Mouse (Mus musculus) stomach, postnatal 0 days (tissue): Measurements from ENCODE around the gene Tbc1d8b. TPM values are rescaled to one million over a fixed set of nuclear protein-coding genes. Genes with fewer than 3 reads are reported as not detected.

Experiments used
- ATAC-seq: fragments of 200-750 bp; cut with Nextera tagmentation; 2 replicates; pipeline ENCODE4 v1.8.0; 2017; ENCODE audit not compliant: low FRiP score, low TSS enrichment
- DNase-seq: peaks from one replicate; pipeline ENCODE4 v3.0.0-alpha.2; 2016; ENCODE audit warnings: low spot score
- H3K27ac ChIP-seq: fragments of 300-500 bp; sonication (generic); replicated peaks from 2 replicates; pipeline ENCODE4 v1.5.1; 2014; ENCODE audit warnings: mild to moderate bottlenecking, control low read depth
- H3K27me3 ChIP-seq: fragments of 300-500 bp; sonication (generic); 2 replicates; pipeline ENCODE4 v1.6.1; 2014; ENCODE audit warnings: low read length; ENCODE audit not compliant: control insufficient read depth, insufficient read depth
- H3K36me3 ChIP-seq: fragments of 300-500 bp; sonication (generic); 2 replicates; pipeline ENCODE4 v1.6.1; 2014; ENCODE audit warnings: low read length, mixed read lengths; ENCODE audit not compliant: control insufficient read depth, insufficient read depth
- H3K4me1 ChIP-seq: fragments of 300-500 bp; sonication (generic); replicated peaks from 2 replicates; pipeline ENCODE4 v1.6.1; 2014; ENCODE audit warnings: antibody characterized with exemption; ENCODE audit not compliant: control insufficient read depth, insufficient read depth
- H3K4me2 ChIP-seq: fragments of 300-500 bp; sonication (generic); replicated peaks from 2 replicates; pipeline ENCODE4 v1.6.1; 2014; ENCODE audit warnings: low read depth, mild to moderate bottlenecking, control low read depth, moderate library complexity
- H3K4me3 ChIP-seq: fragments of 300-500 bp; sonication (generic); 2 replicates; pipeline ENCODE4 v1.5.1; 2014; ENCODE audit warnings: low read depth, low read length, control low read depth
- H3K9ac ChIP-seq: fragments of 300-500 bp; sonication (generic); 2 replicates; pipeline ENCODE4 v1.6.1; 2014; ENCODE audit warnings: mild to moderate bottlenecking, low read length, control low read depth, mixed read lengths
- H3K9me3 ChIP-seq: fragments of 300-500 bp; sonication (generic); 2 replicates; pipeline ENCODE4 v1.6.1; 2016; ENCODE audit warnings: low read length; ENCODE audit not compliant: control insufficient read depth
- CTCF ChIP-seq: IDR thresholded peaks from 2 replicates; pipeline ENCODE4 v1.5.1; 2016; ENCODE audit warnings: antibody characterized with exemption, low read depth, mild to moderate bottlenecking, moderate library complexity
- EP300 ChIP-seq: optimal IDR thresholded peaks from 2 replicates; pipeline ENCODE3; 2016; ENCODE audit warnings: antibody characterized with exemption
- WGBS: fragments of 180-500 bp; shearing (Covaris S2); extraction: QIAGEN DNeasy Blood & Tissue Kit; methylation state at CpG from one replicate; pipeline ENCODE4 v1.1.7; 2014; 5-methylcytosine and 5-hydroxymethylcytosine counted together
- polyA plus RNA-seq: library from polyadenylated mRNA; unstranded; fragments of >200 nt; fragmentation: Nextera tagmentation; extraction: Ambion mirVana; gene quantifications from 2 replicates; pipeline ENCODE4 v1.2.1, GENCODE M21; 2015

Tbc1d8b gene
- polyA plus RNA-seq, 1 experiment from 2014 or later, result 1.8 TPM

DNA sequence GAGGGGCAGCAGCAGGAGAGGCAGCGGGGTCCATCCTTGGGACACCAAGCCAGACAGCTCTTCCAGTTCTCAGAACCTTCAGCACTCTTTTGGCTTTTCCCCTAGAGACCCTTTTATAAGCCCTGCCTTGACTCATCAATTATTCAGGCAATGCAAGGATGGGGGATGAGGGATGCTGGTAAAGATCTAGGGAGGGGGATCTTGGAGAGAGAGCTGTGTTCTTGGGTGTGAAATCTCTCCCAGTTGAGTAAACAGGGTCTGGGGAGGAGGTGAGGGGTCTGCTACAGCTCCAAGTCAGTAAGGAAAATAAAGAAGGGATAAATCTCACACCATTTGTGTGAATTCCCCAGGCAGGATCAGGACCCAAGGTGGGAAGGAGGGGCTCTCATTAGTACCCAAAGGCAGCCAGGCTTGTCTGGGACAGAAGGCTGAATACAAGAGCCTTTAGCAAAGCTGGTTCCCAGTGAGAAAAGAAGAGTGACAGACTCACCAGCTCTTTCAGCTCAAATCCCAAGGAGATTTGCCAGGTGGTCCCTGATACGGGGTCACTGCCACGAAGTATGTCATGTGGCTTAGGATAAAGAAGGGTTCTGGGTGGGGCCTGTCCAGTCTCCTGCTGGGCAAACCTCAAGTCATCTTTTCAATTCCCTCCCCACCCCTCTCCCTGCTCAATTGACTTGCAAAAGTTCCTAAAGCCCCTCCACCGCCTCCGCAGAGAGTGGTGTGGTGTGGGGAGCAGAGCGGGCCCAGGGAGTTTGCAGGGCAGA lies 97.7 kb downstream of the Tbc1d8b start, which contains the start of gene Ripply1:
Gene Ripply1 (minus strand): TSS at position 76 of the 767 bp plus-strand sequence.
- Histone ChIP-seq H3K27ac (no peak within 1 kb of the TSS), H3K4me2 (no peak within 1 kb of the TSS), H3K27me3 (no peaks in the 10 kb centered on the region), H3K9ac (no peak within 1 kb of the TSS), H3K4me1 (no peaks in the 10 kb centered on the region), H3K36me3 (no peaks in the 10 kb centered on the region), H3K9me3 (no peaks in the 10 kb centered on the region), H3K4me3 (no peak within 1 kb of the TSS)
- ATAC-seq (no peak), DNase-seq (no peak)
- 62% methylated on average over 6 of the region's 6 CpGs for WGBS
- TF ChIP-seq EP300 (no peak), CTCF (no peak)

- no peaks in the 10 kb centered on the region for H3K9me3 ChIP-seq
- H3K4me2 ChIP-seq, result no peak overlapping the region
- TF ChIP-seq CTCF, result no peak
- no peak for TF ChIP-seq EP300
- H3K4me3 ChIP-seq, result no peak overlapping the region
- H3K9ac ChIP-seq, result no peak overlapping the region
- H3K27ac ChIP-seq, result no peak overlapping the region
- 93% methylated on average over 3 of the region's 3 CpGs for WGBS
- no peaks in the 10 kb centered on the region for H3K4me1 ChIP-seq
- DNase-seq (no peak), ATAC-seq (no peak)
- H3K36me3 ChIP-seq, result no peaks in the 10 kb centered on the region
- no peaks in the 10 kb centered on the region for H3K27me3 ChIP-seq
Measured at GRCm38 (mm10) chrX:139783045-139783422, 98.2 kb downstream of the Tbc1d8b start.

DNA sequence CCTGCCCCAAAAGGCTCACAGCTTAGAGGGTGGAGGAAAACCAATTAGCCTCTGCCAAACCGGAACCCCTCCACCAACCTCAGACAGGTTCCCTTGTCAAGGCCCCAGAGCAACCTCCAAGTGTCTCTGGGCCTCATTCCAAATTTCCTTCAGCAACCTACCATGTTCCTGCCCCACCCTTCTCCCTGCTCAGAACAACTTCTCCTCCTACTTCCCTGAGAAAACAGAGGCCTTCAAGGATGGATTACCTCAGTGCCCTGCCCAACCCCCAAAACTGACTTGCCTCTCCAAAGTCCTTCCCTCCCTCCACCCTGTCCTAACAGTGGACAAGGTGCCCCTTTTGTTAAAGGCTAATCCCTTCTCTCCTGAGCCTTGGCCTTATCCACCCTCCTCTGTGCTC lies 101.0 kb downstream of the Tbc1d8b start:
- Histone ChIP-seq H3K27ac (no peak overlapping the region), H3K4me1 (no peaks in the 10 kb centered on the region), H3K9me3 (no peaks in the 10 kb centered on the region), H3K36me3 (no peaks in the 10 kb centered on the region), H3K27me3 (no peaks in the 10 kb centered on the region), H3K9ac (no peak overlapping the region), H3K4me3 (no peak overlapping the region), H3K4me2 (no peak overlapping the region)
- DNase-seq (no peak), ATAC-seq (no peak; the same call in 1 of the 2 replicates)
- WGBS, result 35% methylated on average over 1 of the region's 1 CpGs
- TF ChIP-seq EP300, result no peak
- no peak for TF ChIP-seq CTCF

DNA sequence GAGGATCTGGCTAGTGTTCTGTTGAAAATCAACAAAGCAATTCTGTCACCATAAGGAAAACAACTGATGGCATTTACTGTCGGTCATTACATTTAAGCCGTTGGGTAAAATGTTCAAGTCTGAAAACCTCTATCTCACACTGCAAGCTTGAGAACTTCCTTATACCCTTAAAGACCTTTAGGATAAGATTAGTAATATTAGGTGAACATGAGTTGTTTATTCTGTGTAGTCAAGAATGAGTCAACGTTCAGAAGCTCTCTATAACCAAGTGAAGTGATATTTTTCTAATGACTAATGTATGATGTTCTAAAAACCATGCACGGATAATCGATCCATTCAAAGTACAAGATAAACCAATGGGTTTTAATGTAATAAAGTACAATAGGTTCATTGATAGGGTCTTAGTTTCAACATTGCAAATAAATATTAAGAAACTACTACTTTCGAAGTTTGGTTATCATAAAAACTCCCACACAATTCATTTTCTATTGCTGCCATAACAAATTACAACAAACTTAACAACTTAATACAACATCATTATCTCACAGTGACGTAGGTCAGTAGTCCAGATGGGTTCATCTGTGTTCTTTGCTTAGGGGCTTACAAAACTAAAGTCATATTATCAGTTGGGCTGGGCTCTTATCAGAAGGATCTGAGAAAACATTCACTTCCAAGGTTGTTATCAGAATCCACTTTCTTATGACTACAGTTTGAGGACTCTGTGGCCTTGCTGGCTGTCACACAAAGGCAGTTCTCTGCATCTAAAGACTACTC lies 109.5 kb downstream of the Tbc1d8b start:
- 64% methylated on average over 7 of the region's 7 CpGs for WGBS
- TF ChIP-seq EP300, result no peak
- no peak for TF ChIP-seq CTCF
- no peak for DNase-seq

DNA sequence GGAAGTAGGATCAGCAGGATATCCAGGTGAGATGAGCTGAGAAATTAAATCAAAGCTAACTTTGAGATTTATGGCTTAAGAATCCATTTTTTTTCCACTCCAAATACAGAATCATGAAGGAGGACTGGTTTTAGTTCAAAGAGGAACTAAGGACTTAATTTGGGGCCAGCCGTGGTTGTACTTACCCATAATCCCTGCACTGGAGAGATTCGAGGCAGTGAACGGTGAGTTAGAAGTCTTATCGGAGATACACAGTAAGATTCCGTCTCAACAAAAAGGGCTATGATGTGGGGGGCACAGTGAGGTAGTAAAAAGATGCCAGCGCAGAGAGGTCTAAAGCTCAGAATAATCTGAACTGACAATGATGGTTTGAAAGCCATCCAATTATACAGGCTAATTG lies 111.2 kb downstream of the Tbc1d8b start:
- no peak overlapping the region for H3K4me3 ChIP-seq
- no peak overlapping the region for H3K4me2 ChIP-seq
- ATAC-seq (no peak), DNase-seq (no peak)
- WGBS, result 83% methylated on average over 6 of the region's 6 CpGs
- no peak overlapping the region for H3K9ac ChIP-seq
- TF ChIP-seq EP300 (no peak), CTCF (no peak)
- no peaks in the 10 kb centered on the region for H3K36me3 ChIP-seq
- no peak overlapping the region for H3K27ac ChIP-seq
- no peaks in the 10 kb centered on the region for H3K4me1 ChIP-seq
- no peaks in the 10 kb centered on the region for H3K9me3 ChIP-seq
- no peaks in the 10 kb centered on the region for H3K27me3 ChIP-seq

More for the DNA sequence above, 109.5 kb downstream of the Tbc1d8b start:
- H3K4me2 ChIP-seq, result no peak overlapping the region
- H3K27ac ChIP-seq, result no peak overlapping the region
- no peak overlapping the region for H3K9ac ChIP-seq
- ATAC-seq, result no peak
- H3K4me1 ChIP-seq, result no peaks in the 10 kb centered on the region
- no peak overlapping the region for H3K4me3 ChIP-seq
- no peaks in the 10 kb centered on the region for H3K27me3 ChIP-seq
- H3K36me3 ChIP-seq, result no peaks in the 10 kb centered on the region
- no peaks in the 10 kb centered on the region for H3K9me3 ChIP-seq

DNA sequence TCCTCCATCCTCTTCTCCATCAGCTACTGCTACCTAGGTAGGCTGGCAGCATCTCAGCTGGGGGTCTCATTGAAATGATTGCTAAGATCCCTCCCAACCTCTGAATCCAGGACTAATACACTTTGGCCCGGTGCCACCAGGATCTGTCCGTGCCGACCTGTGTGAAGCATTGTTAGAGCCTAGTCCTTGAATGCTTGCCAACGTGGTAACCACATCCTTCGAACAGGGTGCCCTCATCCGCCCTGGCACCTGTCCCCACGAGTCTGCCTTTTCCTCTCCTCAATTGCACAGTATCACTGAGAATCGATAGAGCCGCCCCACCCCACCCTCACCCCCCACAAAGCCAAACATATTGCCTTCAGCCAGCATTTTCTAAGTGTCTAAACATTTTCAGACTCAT lies 113.1 kb downstream of the Tbc1d8b start:
- DNase-seq (no peak), ATAC-seq (no peak)
- no peak for TF ChIP-seq EP300
- TF ChIP-seq CTCF, result no peak
- Histone ChIP-seq H3K9ac (no peak overlapping the region), H3K4me3 (no peak overlapping the region), H3K4me1 (no peaks in the 10 kb centered on the region), H3K36me3 (no peaks in the 10 kb centered on the region), H3K9me3 (no peaks in the 10 kb centered on the region), H3K27ac (no peak overlapping the region), H3K4me2 (no peak overlapping the region), H3K27me3 (no peaks in the 10 kb centered on the region)
- 62% methylated on average over 9 of the region's 9 CpGs for WGBS
